Mouse (Mus musculus): ENCODE data around the gene Gsg1l2.

Gsg1l2 gene

GRCm38 (mm10) chr11:67774379-67774778 is at the start of gene Gsg1l2:
Gsg1l2 (plus strand) TSS chr11:67774608.
- no peak for DNase-seq (ENCODE audit: low spot score in 2 of 2)

- peak in 1 of 2 experiments; percentile 45 for DNase-seq (ENCODE audit: low spot score in 2 of 2)
Measured at GRCm38 (mm10) chr11:67727095-67727494, 47.3 kb upstream of the Gsg1l2 start.

- DNase-seq (ENCODE audit: low spot score in 2 of 2), result no peak
Measured at GRCm38 (mm10) chr11:67728726-67729125, 45.7 kb upstream of the Gsg1l2 start.

- no peak for DNase-seq (ENCODE audit: low spot score in 2 of 2)
Measured at GRCm38 (mm10) chr11:67731056-67731455, 43.4 kb upstream of the Gsg1l2 start.

- no peak for DNase-seq (ENCODE audit: low spot score in 2 of 2)
Measured at GRCm38 (mm10) chr11:67733726-67734125, 40.7 kb upstream of the Gsg1l2 start.

GRCm38 (mm10) chr11:67734597-67734996 is 39.8 kb upstream of the Gsg1l2 start:
- peak; percentile 35 to 53 for DNase-seq (ENCODE audit: low spot score in 2 of 2)

GRCm38 (mm10) chr11:67738345-67738744 is 36.1 kb upstream of the Gsg1l2 start:
- no peak for DNase-seq (ENCODE audit: low spot score in 2 of 2)

DNA sequence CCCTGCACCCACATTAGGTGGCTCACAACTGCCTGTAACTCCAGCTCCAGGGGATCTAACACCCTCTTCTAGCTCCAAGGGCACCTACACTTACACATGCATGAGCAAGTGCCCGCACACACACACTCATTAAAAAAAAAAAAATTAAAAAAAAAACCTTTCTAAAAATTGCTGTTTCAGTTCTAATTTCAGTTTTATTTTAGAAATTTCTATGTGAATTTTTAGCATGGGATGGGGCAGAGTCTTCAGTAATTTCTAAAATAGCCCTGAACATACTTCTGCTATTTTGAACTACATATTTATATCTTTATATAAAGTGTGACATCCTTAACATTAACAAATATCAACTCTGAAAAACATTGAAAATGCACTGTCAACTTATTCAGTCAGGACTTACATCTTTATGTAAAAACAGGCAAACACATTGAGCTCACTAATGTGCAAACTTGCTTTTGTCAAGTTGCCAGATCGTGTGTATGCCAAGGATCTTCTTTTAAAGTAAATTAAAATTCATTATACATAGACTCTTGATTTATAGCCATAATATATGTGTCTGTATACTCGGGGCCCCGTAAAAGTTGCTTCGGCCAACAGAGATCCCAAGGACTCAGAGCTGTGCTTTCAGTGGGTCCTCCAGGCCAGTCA is 35.4 kb upstream of the Gsg1l2 start:
- no peak for DNase-seq (ENCODE audit: low spot score in 2 of 2)

- no peak for DNase-seq (ENCODE audit: low spot score in 2 of 2)
Measured at GRCm38 (mm10) chr11:67741569-67741968, 32.8 kb upstream of the Gsg1l2 start.

- DNase-seq (ENCODE audit: low spot score in 2 of 2), result no peak
Measured at GRCm38 (mm10) chr11:67756287-67756686, 18.1 kb upstream of the Gsg1l2 start.

DNA sequence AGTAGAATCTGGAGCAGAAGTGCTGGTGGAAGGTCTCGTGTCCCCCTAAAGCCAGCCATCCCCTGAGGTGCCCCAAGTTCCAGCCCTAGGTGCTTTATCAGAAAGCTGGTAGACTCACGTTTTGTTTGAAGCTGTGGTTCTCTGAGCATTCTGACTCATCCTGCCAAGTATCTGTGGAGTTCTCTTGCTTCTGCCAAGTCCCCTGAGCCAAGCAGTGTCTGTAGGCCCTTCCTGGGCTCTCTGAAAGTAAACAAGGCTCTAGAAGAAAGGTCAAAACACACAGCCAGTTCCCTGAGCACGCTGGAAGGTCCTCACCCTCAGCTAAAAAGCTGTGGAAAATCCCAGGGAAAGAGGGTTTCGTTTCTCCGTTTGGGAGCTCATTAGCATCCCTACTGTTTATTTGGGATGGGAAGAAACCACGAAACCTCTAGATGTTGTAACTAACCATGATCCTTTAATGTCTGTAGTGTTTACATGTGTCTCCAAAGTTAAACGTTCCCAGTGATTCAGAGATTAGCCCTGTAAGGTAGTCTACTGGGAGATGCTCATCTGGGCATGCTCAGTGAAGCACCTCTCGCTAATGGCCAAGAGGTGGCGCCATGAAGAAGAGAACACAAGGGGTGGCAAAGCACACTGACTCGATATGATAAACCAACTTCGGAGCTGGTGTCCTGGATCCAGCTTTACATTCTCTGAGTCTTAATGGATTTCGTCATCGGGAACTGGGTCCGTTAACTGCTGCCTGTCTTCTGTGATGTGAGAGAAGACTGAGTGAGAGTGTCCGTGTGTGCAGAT is 16.8 kb upstream of the Gsg1l2 start:
- DNase-seq (ENCODE audit: low spot score in 2 of 2), result no peak

DNA sequence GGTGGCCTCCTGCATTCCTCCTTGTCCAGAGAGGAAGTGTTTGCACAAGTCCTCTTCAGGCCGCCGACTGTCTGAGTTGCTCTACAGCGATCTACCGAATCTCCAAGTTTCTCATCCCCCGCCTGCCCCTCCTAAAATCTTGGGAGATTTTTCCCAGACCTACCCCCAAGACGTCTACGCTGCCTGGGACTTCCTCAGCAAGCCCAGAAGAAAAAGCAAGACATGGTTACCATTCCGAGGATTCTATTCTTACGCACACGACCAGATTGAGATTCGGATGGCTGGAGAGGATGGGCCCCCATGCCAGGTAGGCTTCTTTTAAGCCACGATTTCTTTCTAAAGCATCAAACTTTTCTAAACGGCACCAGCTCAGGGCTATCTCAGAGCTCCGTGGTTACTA is 3.4 kb upstream of the Gsg1l2 start, which contains the start of gene Glp2r:
Glp2r (minus strand) TSS at position 101 of the 400 bp plus-strand sequence.
- no peak for DNase-seq (ENCODE audit: low spot score in 2 of 2)

GRCm38 (mm10) chr11:67771691-67772090 is 2.7 kb upstream of the Gsg1l2 start:
- DNase-seq (ENCODE audit: low spot score in 2 of 2), result no peak

GRCm38 (mm10) chr11:67772577-67772976 is 1.8 kb upstream of the Gsg1l2 start:
- DNase-seq (ENCODE audit: low spot score in 2 of 2), result peak; percentile 22 to 77

DNA sequence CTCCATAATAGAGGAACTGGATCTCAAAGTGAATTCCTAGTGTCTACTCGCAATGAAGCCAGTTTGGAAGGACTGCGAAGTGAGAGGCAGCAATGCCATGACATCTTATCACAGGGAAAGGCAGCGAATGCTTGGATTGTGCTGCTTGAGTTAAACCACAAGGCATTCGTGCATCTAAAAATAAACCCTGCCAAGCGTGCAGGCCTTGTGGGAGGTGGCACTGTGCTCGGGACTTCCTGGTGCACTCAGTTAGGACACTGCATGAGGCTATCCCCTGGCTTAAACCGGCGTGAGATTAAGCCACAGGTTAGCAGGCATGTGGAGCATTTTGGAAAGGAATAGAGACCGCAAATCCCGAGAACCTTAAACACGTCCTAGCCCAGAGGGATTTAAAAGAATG is 15.8 kb downstream of the Gsg1l2 start:
- no peak for DNase-seq (ENCODE audit: low spot score in 2 of 2)

DNA sequence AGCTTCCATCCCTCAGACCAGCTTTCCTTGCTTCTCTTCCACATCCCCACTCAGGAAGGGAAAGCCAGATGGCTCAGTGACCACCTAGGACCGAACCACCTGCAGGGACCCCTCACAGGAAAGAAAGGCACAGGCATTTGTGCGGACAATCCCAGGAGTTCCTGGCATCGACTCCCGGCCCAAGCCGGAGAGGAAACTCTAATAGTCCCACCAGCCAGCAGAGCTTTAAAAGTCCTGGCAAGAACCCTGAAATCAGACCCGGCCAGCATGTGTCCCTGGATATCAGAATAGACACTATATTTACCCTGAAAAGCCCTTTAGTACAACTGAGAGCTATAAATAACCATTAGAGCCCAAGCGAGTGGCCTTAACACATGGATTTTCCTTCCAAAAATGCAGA is 23.5 kb downstream of the Gsg1l2 start, which contains the start of gene Dhrs7c:
Dhrs7c (plus strand) TSS at position 257 of the 400 bp plus-strand sequence.
- no peak for DNase-seq (ENCODE audit: low spot score in 2 of 2)

- DNase-seq (ENCODE audit: low spot score in 2 of 2), result no peak
Measured at GRCm38 (mm10) chr11:67800130-67800723, 25.8 kb downstream of the Gsg1l2 start.

- no peak for DNase-seq (ENCODE audit: low spot score in 2 of 2)
Measured at GRCm38 (mm10) chr11:67801169-67801568, 26.8 kb downstream of the Gsg1l2 start.

DNA sequence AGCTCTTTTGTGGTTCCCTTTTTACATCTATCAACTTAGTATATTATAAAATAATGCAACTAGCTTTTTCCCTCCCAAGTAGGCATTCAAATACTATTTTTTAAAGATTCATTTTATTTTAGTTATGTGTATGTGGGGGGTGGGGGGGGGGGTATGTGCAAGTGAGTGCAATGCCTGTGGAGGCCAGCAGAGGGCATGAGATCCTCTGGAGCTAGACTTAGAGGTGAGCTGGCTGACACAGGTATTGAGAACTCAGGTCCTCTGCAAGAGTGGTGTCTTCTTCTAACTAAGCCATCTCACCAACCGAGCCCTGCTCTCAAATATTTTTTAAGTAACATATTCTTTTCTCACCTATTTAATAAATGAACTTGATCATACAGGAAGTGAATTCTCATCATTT is 31.1 kb downstream of the Gsg1l2 start:
- DNase-seq (ENCODE audit: low spot score in 2 of 2), result no peak

DNA sequence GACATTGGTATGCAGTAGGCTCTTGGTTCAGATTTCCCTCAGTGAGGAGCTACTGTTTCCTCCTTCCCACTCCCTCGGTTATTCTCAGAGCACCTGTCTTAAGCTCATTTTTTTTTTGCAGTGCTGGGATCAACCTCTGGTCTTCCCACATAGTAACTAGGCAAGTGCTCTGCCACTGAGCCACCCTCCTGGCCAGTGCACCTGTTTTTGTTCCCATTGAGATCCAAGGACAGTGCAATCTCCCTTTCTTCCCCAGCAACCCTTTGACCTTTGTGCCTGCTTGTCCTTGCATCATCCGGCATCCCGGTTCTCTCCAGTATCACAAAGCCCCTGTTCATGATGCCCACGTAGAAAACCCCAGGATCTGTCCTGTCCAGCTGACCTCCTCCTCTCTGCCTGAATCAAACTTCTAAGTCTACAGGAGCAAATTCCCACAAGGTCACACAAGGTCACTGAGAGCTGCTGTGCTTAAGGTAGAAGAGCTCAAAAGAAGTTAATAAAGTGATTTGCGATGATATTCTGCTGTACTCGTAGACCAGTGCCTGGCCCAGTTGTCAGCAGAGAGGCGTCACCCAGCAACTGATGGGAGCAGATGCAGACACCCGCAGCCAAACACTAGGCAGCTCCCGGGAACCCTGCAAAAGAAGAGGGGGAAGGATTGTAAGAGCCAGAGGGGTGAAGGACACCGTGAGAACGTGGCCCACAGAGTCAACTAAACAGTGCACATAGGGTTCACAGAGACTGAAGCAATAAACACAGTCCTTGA is 32.6 kb downstream of the Gsg1l2 start:
- no peak for DNase-seq (ENCODE audit: low spot score in 2 of 2)

- peak in 1 of 2 experiments; percentile 26 for DNase-seq (ENCODE audit: low spot score in 2 of 2)
Measured at GRCm38 (mm10) chr11:67808051-67808450, 33.6 kb downstream of the Gsg1l2 start.

DNA sequence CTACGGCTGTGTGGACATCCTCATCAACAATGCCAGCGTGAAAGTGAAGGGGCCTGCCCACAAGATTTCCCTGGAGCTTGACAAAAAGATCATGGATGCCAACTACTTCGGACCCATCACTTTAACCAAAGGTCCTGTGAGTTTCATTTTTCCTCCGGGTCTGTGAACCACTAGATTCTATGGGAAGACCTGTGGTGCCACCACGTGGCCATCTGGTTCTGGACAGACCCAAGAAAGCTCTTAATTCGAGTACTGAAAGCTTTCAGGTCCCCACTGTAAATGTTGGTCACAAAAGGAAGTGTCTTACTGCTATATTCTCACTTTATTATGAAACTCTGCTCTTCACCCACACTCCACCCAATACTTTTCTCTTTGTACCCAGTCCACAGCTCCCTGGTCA is 37.1 kb downstream of the Gsg1l2 start:
- peak in 1 of 2 experiments; percentile 32 for DNase-seq (ENCODE audit: low spot score in 2 of 2)
